Mouse (Mus musculus) intestine, embryonic 16.5 days (tissue): ENCODE measurements at regions not wholly inside any gene's neighbourhood (a gene's known extent, or its start where the extent isn't known, plus 50 kb on each side); places are given as distances from the start of the nearest gene placed in this dataset.

ENCODE experiments used
- ATAC-seq: fragments of 200-750 bp; cut with Nextera tagmentation; 2 replicates; pipeline ENCODE4 v1.8.0; 2017; ENCODE audit warnings: moderate TSS enrichment, moderate library complexity
- H3K27ac ChIP-seq: fragments of 300-500 bp; sonication (generic); 2 replicates; pipeline ENCODE4 v1.5.1; 2014; ENCODE audit warnings: mild to moderate bottlenecking, low read length
- H3K27me3 ChIP-seq: fragments of 300-500 bp; sonication (generic); replicated peaks from 2 replicates; pipeline ENCODE4 v1.6.1; 2014; ENCODE audit warnings: low read length, control low read depth, mixed read lengths; ENCODE audit not compliant: control insufficient read depth, insufficient read depth
- H3K36me3 ChIP-seq: fragments of 300-500 bp; sonication (generic); 2 replicates; pipeline ENCODE4 v1.6.1; 2014; ENCODE audit warnings: low read length, control low read depth; ENCODE audit not compliant: control insufficient read depth, insufficient read depth
- H3K4me1 ChIP-seq: fragments of 300-500 bp; sonication (generic); 2 replicates; pipeline ENCODE4 v1.6.1; 2014; ENCODE audit warnings: low read length, control low read depth, mixed read lengths; ENCODE audit not compliant: control insufficient read depth, insufficient read depth
- H3K4me2 ChIP-seq: fragments of 300-500 bp; sonication (generic); 2 replicates; pipeline ENCODE4 v1.6.1; 2014; ENCODE audit warnings: low read depth, low read length, control low read depth
- H3K4me3 ChIP-seq: fragments of 300-500 bp; sonication (generic); 2 replicates; pipeline ENCODE4 v1.5.1; 2014; ENCODE audit warnings: mild to moderate bottlenecking, low read length
- H3K9ac ChIP-seq: fragments of 300-500 bp; sonication (generic); 2 replicates; pipeline ENCODE4 v1.6.1; 2014; ENCODE audit warnings: low read depth, low read length
- H3K9me3 ChIP-seq: fragments of 300-500 bp; sonication (generic); 2 replicates; pipeline ENCODE4 v1.6.1; 2016; ENCODE audit warnings: low read length, control low read depth; ENCODE audit not compliant: control insufficient read depth
- WGBS: fragments of 180-500 bp; shearing (Covaris S2); extraction: QIAGEN DNeasy Blood & Tissue Kit; methylation state at CpG from one replicate; pipeline ENCODE4 v1.1.7; 2014; 5-methylcytosine and 5-hydroxymethylcytosine counted together

GRCm38 (mm10) chr5:85793148-85793547 is 272.2 kb downstream of the Cenpc1 start:
- no peaks in the 10 kb centered on the region for H3K36me3 ChIP-seq
- no peaks in the 10 kb centered on the region for H3K9me3 ChIP-seq
- no peak for ATAC-seq
- H3K27ac ChIP-seq, result no peak overlapping the region
- no peak overlapping the region for H3K4me3 ChIP-seq
- 77% methylated on average over 4 of the region's 4 CpGs for WGBS
- no peak overlapping the region for H3K9ac ChIP-seq
- no peaks in the 10 kb centered on the region for H3K27me3 ChIP-seq
- no peak overlapping the region for H3K4me2 ChIP-seq
- H3K4me1 ChIP-seq, result no peaks in the 10 kb centered on the region

GRCm38 (mm10) chr5:85780730-85781454 is 284.5 kb downstream of the Cenpc1 start:
- H3K36me3 ChIP-seq, result no peaks in the 10 kb centered on the region
- WGBS, result 38% methylated on average over 8 of the region's 8 CpGs
- no peaks in the 10 kb centered on the region for H3K4me1 ChIP-seq
- H3K9me3 ChIP-seq, result no peaks in the 10 kb centered on the region
- H3K27ac ChIP-seq, result no peak overlapping the region
- no peak overlapping the region for H3K4me2 ChIP-seq
- no peaks in the 10 kb centered on the region for H3K27me3 ChIP-seq
- 0 out of 2 replicates have a peak, but pooled peaks have one; percentile 31 for ATAC-seq
- H3K4me3 ChIP-seq, result no peak overlapping the region
- no peak overlapping the region for H3K9ac ChIP-seq

- no peak for ATAC-seq
- Histone ChIP-seq H3K36me3 (no peaks in the 10 kb centered on the region), H3K9ac (no peak overlapping the region), H3K4me3 (no peak overlapping the region), H3K27ac (no peak overlapping the region), H3K9me3 (no peaks in the 10 kb centered on the region), H3K4me1 (no peaks in the 10 kb centered on the region), H3K4me2 (no peak overlapping the region), H3K27me3 (no peaks in the 10 kb centered on the region)
- 64% methylated on average over 5 of the region's 5 CpGs for WGBS
Observed at GRCm38 (mm10) chr5:85780017-85780416, 285.4 kb downstream of the Cenpc1 start.

GRCm38 (mm10) chr5:85779205-85779604 is 286.2 kb downstream of the Cenpc1 start:
- Histone ChIP-seq H3K4me3 (no peak overlapping the region), H3K4me2 (no peak overlapping the region), H3K9me3 (no peaks in the 10 kb centered on the region), H3K27ac (no peak overlapping the region), H3K27me3 (no peaks in the 10 kb centered on the region), H3K9ac (no peak overlapping the region), H3K4me1 (no peaks in the 10 kb centered on the region), H3K36me3 (no peaks in the 10 kb centered on the region)
- no peak for ATAC-seq
- 70% methylated on average over 4 of the region's 4 CpGs for WGBS

- Histone ChIP-seq H3K27ac (no peak overlapping the region), H3K4me2 (no peak overlapping the region), H3K4me1 (no peaks in the 10 kb centered on the region), H3K36me3 (no peaks in the 10 kb centered on the region), H3K27me3 (no peaks in the 10 kb centered on the region), H3K4me3 (no peak overlapping the region), H3K9ac (no peak overlapping the region), H3K9me3 (no peaks in the 10 kb centered on the region)
- 82% methylated on average over 4 of the region's 4 CpGs for WGBS
- no peak for ATAC-seq
Observed at GRCm38 (mm10) chr5:85772660-85773059, 292.7 kb downstream of the Cenpc1 start.

- Histone ChIP-seq H3K27me3 (no peaks in the 10 kb centered on the region), H3K4me3 (no peak overlapping the region), H3K27ac (no peak overlapping the region), H3K4me1 (no peaks in the 10 kb centered on the region), H3K9ac (no peak overlapping the region), H3K4me2 (no peak overlapping the region), H3K9me3 (no peaks in the 10 kb centered on the region), H3K36me3 (no peaks in the 10 kb centered on the region)
- WGBS, result 76% methylated on average over 4 of the region's 4 CpGs
- ATAC-seq, result no peak
Observed at GRCm38 (mm10) chr5:85772086-85772485, 293.3 kb downstream of the Cenpc1 start.

- no peak for ATAC-seq
- Histone ChIP-seq H3K9me3 (no peaks in the 10 kb centered on the region), H3K4me1 (no peaks in the 10 kb centered on the region), H3K9ac (no peak overlapping the region), H3K27ac (no peak overlapping the region), H3K36me3 (no peaks in the 10 kb centered on the region), H3K27me3 (no peaks in the 10 kb centered on the region), H3K4me3 (no peak overlapping the region), H3K4me2 (no peak overlapping the region)
- WGBS, result 89% methylated on average over 3 of the region's 3 CpGs
Observed at GRCm38 (mm10) chr5:85767157-85767556, 298.2 kb downstream of the Cenpc1 start.

GRCm38 (mm10) chr5:85756716-85757115 is 308.7 kb downstream of the Cenpc1 start:
- no peak for ATAC-seq
- Histone ChIP-seq H3K36me3 (no peaks in the 10 kb centered on the region), H3K4me2 (no peak overlapping the region), H3K27ac (no peak overlapping the region), H3K27me3 (no peaks in the 10 kb centered on the region), H3K4me3 (no peak overlapping the region), H3K4me1 (no peaks in the 10 kb centered on the region), H3K9ac (no peak overlapping the region), H3K9me3 (no peaks in the 10 kb centered on the region)
- WGBS, result 77% methylated on average over 8 of the region's 8 CpGs

- WGBS, result 89% methylated on average over 12 of the region's 12 CpGs
- no peak for ATAC-seq
- no peak overlapping the region for H3K9ac ChIP-seq
Observed at GRCm38 (mm10) chr5:85754227-85754626, 311.2 kb downstream of the Cenpc1 start.

GRCm38 (mm10) chr5:85753109-85753508 is 312.3 kb downstream of the Cenpc1 start:
- H3K27ac ChIP-seq, result no peak overlapping the region
- H3K27me3 ChIP-seq, result no peaks in the 10 kb centered on the region
- 85% methylated on average over 3 of the region's 3 CpGs for WGBS
- no peak overlapping the region for H3K4me2 ChIP-seq
- ATAC-seq, result no peak
- H3K9me3 ChIP-seq, result no peaks in the 10 kb centered on the region
- no peaks in the 10 kb centered on the region for H3K4me1 ChIP-seq
- H3K9ac ChIP-seq, result no peak overlapping the region
- no peak overlapping the region for H3K4me3 ChIP-seq
- no peaks in the 10 kb centered on the region for H3K36me3 ChIP-seq

More at GRCm38 (mm10) chr5:85754227-85754626, 311.2 kb downstream of the Cenpc1 start:
- Histone ChIP-seq H3K9me3 (no peaks in the 10 kb centered on the region), H3K4me3 (no peak overlapping the region), H3K36me3 (no peaks in the 10 kb centered on the region), H3K4me1 (no peaks in the 10 kb centered on the region), H3K27ac (no peak overlapping the region), H3K4me2 (no peak overlapping the region), H3K27me3 (no peaks in the 10 kb centered on the region)
